Mouse (Mus musculus): ENCODE data around the gene Shox2. TPM values are rescaled to one million over a fixed set of nuclear protein-coding genes. Genes with fewer than 3 reads are reported as not detected.

The Shox2 gene
- polyA plus RNA-seq (2015; fragmentation: Nextera tagmentation; extraction: Ambion mirVana) = 3.9 and 6.9 TPM in 2 replicates

DNA sequence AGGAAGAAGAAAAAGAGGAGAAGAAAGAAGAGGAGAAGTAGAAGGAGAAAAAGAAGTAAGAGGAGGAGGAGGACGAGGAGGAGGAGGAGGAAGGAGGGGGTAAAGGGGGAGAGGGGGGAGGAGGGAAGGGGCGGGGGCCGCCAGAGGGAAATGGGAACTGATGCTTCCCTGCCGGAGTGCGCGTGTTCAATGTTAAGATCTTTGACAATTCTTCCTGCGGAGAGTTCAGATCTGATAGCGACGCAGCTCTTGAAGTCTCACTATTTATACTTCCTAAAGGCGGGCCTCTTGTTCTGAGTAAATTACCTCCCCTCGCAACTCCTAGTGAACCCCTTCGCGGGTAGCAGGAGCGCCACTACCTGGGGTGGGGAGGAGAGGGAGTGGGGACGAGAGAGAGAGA, at the start of gene Shox2:
Shox2 (minus strand) TSS at position 66 of the 400 bp plus-strand sequence.
- Histone ChIP-seq H3K9ac (peak within 1 kb of the TSS; percentile 21; the same call in 1 of the 2 replicates), H3K4me2 (peak within 1 kb of the TSS; percentile 96), H3K4me1 (replicated peaks) (peaks cover 40% of the 10 kb centered on the region), H3K4me3 (peak within 1 kb of the TSS; percentile 62), H3K36me3 (no peaks in the 10 kb centered on the region), H3K27me3 (peaks cover 66% of the 10 kb centered on the region), H3K9me3 (replicated peaks) (no peaks in the 10 kb centered on the region), H3K27ac (0 out of 2 replicates have a peak within 1 kb of the TSS, but pooled peaks have one; percentile 19)
- no peak for ATAC-seq (replicated peaks; ENCODE audit: insufficient number of reproducible peaks, insufficient read depth, low FRiP score, low read depth)
- under 1% methylated on average over 14 of the region's 15 CpGs for WGBS

GRCm38 (mm10) chr3:66996820-66997219, 15.2 kb upstream of the Shox2 start:
- no peaks in the 10 kb centered on the region for H3K9me3 ChIP-seq (replicated peaks)
- no peak overlapping the region for H3K4me3 ChIP-seq
- H3K27ac ChIP-seq = no peak overlapping the region
- H3K36me3 ChIP-seq = peaks cover 14% of the 10 kb centered on the region
- no peaks in the 10 kb centered on the region for H3K4me1 ChIP-seq (replicated peaks)
- WGBS = 88% methylated on average over 1 of the region's 1 CpGs
- H3K27me3 ChIP-seq = no peaks in the 10 kb centered on the region
- no peak overlapping the region for H3K4me2 ChIP-seq
- no peak overlapping the region for H3K9ac ChIP-seq
- no peak for ATAC-seq (replicated peaks; ENCODE audit: insufficient number of reproducible peaks, insufficient read depth, low FRiP score, low read depth)

GRCm38 (mm10) chr3:66986287-66986560, 4.7 kb upstream of the Shox2 start:
- peak overlapping the region; percentile 88 for H3K9ac ChIP-seq
- peaks cover 23% of the 10 kb centered on the region for H3K27me3 ChIP-seq
- peak overlapping the region; percentile 97 for H3K4me3 ChIP-seq
- WGBS = 0% methylated on average over 1 of the region's 1 CpGs
- peaks cover 26% of the 10 kb centered on the region for H3K4me1 ChIP-seq (replicated peaks)
- H3K9me3 ChIP-seq (replicated peaks) = no peaks in the 10 kb centered on the region
- peak overlapping the region; percentile 76 for H3K4me2 ChIP-seq
- no peaks in the 10 kb centered on the region for H3K36me3 ChIP-seq
- no peak for ATAC-seq (replicated peaks; ENCODE audit: insufficient number of reproducible peaks, insufficient read depth, low FRiP score, low read depth)
- no peak overlapping the region for H3K27ac ChIP-seq

DNA sequence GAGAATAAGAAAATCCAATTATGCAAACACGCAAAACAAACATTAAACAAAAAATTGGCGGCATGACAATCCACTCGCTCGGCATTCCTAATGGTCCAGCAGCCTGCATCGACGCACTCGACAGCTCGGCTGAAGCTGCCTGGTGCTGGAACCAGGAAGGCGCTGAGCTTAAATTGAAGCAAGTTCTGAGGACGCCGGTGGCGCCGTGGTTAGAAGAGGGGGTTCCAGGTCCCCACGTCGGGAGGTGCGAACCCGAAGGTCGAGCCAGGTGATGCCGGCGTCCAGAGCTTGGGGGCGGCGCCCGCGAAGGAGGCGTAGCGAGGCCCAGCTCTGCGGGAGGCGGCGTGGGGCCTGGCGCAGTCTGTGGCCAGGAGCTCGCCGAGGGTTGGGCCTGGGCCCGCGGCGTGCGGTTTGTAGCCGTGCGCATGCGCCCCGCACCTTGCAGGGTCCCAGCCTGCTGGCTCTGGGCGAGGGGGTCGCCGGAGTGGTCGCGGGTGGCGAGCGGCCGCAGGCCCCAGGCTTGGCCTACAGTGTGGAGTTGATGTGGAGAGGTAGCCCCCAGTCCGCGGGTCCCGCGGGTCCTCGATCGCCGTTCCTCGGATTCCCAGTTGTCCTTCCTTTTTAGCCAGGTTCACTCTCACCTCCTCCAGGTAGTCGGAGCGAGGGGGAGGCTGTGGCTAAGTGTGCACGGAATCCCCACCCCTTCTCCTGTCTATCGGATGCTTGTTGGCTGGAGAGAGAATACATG, 4.1 kb upstream of the Shox2 start:
- Histone ChIP-seq H3K4me3 (peak overlapping the region; percentile 97), H3K4me1 (replicated peaks) (peaks cover 31% of the 10 kb centered on the region), H3K36me3 (no peaks in the 10 kb centered on the region), H3K27ac (no peak overlapping the region), H3K4me2 (peak overlapping the region; percentile 76), H3K9me3 (replicated peaks) (no peaks in the 10 kb centered on the region), H3K9ac (peak overlapping the region; percentile 88), H3K27me3 (peaks cover 28% of the 10 kb centered on the region)
- under 1% methylated on average over 60 of the region's 60 CpGs for WGBS
- peak; percentile 84 for ATAC-seq (replicated peaks; ENCODE audit: insufficient number of reproducible peaks, insufficient read depth, low FRiP score, low read depth)

- Histone ChIP-seq H3K4me3 (no peak overlapping the region), H3K27me3 (peaks cover 49% of the 10 kb centered on the region), H3K36me3 (no peaks in the 10 kb centered on the region), H3K27ac (no peak overlapping the region), H3K9me3 (replicated peaks) (no peaks in the 10 kb centered on the region), H3K9ac (no peak overlapping the region), H3K4me1 (replicated peaks) (peaks cover 39% of the 10 kb centered on the region), H3K4me2 (no peak overlapping the region)
- 23% methylated on average over 3 of the region's 3 CpGs for WGBS
- ATAC-seq (replicated peaks; ENCODE audit: insufficient number of reproducible peaks, insufficient read depth, low FRiP score, low read depth) = no peak
Measured at GRCm38 (mm10) chr3:66983481-66983880, 1.9 kb upstream of the Shox2 start.

DNA sequence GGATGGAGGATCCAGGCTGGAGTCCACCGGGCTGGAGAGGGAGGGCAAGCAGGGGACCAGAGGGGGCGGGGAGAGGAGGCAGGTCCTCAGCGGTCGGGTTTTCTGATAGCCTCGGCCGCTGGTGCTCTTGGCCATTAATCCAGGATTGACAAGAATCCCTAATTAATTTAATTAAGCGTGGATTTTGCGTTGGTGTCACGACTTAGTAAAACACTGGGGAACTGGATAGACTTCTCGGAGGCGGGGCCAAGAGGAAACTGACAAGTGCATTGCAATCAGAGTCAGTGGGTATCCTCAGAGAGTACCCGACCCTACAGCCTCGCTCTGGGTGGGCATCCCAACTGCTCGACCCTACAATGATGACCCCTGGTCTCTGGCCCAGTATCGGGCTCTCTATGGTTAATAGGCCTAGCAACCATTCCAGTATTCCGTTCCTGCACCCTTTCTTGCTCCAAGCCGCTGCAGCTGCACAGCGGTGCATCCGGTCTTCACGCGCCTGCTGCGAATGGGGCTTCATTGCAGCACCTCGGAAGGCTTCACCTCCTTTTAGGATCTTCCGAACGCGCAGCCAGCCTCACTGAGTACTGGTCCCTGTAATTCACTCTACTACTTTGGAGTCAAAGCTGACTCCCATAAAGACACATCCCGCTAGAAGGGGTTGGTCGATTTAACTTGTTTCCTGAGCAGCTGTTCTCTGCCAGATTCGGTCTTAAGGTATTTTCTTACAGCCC, 775 bp upstream of the Shox2 start:
- Histone ChIP-seq H3K27ac (no peak overlapping the region), H3K36me3 (no peaks in the 10 kb centered on the region), H3K27me3 (peaks cover 60% of the 10 kb centered on the region), H3K4me1 (replicated peaks) (peaks cover 40% of the 10 kb centered on the region), H3K4me2 (peak overlapping the region; percentile 96), H3K9ac (no peak overlapping the region), H3K9me3 (replicated peaks) (no peaks in the 10 kb centered on the region), H3K4me3 (peak overlapping the region; percentile 62)
- no peak for ATAC-seq (replicated peaks; ENCODE audit: insufficient number of reproducible peaks, insufficient read depth, low FRiP score, low read depth)
- WGBS = 1% methylated on average over 29 of the region's 29 CpGs

DNA sequence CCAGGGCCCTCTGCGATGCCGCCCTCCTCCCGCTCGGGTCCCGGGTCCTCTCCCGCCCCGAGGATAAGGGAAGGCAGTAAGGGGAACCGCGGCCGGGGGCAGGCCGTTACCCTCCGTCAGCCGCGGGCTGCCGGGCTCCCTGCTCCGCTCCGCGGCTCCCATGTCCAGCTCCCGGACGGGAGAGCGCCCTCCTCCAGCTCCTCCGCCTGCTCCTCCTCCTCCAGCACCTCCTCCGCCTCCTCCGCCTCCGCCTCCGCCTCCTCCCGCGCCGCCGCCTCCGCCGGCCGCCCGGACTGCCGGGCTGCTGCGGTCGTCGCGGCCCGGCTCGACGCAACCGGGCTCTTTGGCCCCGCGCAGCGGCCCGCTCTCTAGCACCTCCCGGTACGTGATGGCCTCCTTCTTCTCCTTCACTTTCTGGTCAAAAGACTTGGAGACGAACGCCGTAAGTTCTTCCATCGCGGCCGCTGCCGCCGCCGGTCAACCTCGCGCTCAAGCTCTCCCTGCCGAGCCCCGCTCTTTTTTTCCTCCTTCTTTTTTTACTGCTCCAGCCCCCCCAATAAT, 390 bp downstream of the Shox2 start, which contains the start of gene Rsrc1:
Rsrc1 (plus strand) TSS at position 290 of the 561 bp plus-strand sequence.
- peaks cover 70% of the 10 kb centered on the region for H3K27me3 ChIP-seq
- 0 out of 2 replicates have a peak within 1 kb of the TSS, but pooled peaks have one; percentile 19 for H3K27ac ChIP-seq
- WGBS = under 1% methylated on average over 60 of the region's 62 CpGs
- ATAC-seq (replicated peaks; ENCODE audit: insufficient number of reproducible peaks, insufficient read depth, low FRiP score, low read depth) = peak; percentile 44
- peak within 1 kb of the TSS; percentile 62 for H3K4me3 ChIP-seq
- peak within 1 kb of the TSS; percentile 96 for H3K4me2 ChIP-seq
- H3K4me1 ChIP-seq (replicated peaks) = peaks cover 34% of the 10 kb centered on the region
- H3K9me3 ChIP-seq (replicated peaks) = no peaks in the 10 kb centered on the region
- H3K36me3 ChIP-seq = no peaks in the 10 kb centered on the region
- peak within 1 kb of the TSS; percentile 21; the same call in 1 of the 2 replicates for H3K9ac ChIP-seq

DNA sequence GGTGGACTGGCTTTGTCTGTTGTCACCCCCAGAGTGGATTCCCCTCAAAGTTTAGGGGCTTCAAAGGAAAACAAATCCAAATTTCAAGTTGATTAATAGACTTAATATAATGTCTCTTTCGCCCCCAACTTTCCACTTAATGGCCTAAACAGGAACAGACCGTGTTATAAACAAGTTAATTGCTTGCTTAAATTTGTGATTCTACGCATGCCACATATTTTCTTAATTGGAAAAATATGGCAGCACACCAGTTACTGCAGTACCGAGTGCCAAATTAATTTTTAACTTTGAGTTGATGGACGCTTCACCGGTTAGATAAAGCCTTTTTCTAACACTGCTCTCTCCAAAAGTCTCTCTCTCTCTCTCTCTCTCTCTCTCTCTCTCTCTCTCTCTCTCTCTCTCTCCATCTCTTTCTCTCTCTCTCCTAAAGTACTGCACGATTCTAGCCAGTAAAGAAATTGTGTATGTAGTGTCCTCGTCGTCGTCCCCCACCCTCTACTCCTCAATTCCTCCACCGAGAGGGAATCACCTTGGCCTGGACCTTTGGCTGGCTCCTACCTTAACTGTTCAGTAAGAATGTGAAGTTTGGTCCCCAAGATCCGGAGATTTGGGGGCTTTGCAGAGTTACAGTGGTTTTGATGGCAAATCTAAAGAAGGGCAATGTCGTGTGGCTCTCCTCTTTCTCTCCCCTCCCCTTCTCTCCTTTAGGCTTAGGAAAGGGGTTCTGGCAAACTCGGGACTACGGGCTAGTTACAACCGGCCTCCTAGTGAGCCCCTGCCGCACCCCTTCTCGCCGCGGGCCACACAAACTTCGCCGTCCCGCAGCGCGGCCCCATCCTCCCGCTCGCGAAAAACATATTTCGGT, 1.2 kb downstream of the Shox2 start:
- Histone ChIP-seq H3K4me2 (peak overlapping the region; percentile 96), H3K36me3 (no peaks in the 10 kb centered on the region), H3K4me3 (peak overlapping the region; percentile 62), H3K4me1 (replicated peaks) (peaks cover 32% of the 10 kb centered on the region), H3K27ac (no peak overlapping the region), H3K9ac (peak overlapping the region; percentile 21; the same call in 1 of the 2 replicates), H3K27me3 (peaks cover 74% of the 10 kb centered on the region), H3K9me3 (replicated peaks) (no peaks in the 10 kb centered on the region)
- 4% methylated on average over 29 of the region's 29 CpGs for WGBS
- no peak for ATAC-seq (replicated peaks; ENCODE audit: insufficient number of reproducible peaks, insufficient read depth, low FRiP score, low read depth)

GRCm38 (mm10) chr3:66979491-66979890, 2.1 kb downstream of the Shox2 start:
- H3K9me3 ChIP-seq (replicated peaks) = no peaks in the 10 kb centered on the region
- 6% methylated on average over 9 of the region's 9 CpGs for WGBS
- H3K9ac ChIP-seq = no peak overlapping the region
- ATAC-seq (replicated peaks; ENCODE audit: insufficient number of reproducible peaks, insufficient read depth, low FRiP score, low read depth) = no peak
- H3K4me1 ChIP-seq (replicated peaks) = peaks cover 30% of the 10 kb centered on the region
- peak overlapping the region; percentile 35; the same call in 1 of the 2 replicates for H3K4me3 ChIP-seq
- peaks cover 82% of the 10 kb centered on the region for H3K27me3 ChIP-seq
- no peaks in the 10 kb centered on the region for H3K36me3 ChIP-seq
- no peak overlapping the region for H3K4me2 ChIP-seq
- H3K27ac ChIP-seq = no peak overlapping the region

DNA sequence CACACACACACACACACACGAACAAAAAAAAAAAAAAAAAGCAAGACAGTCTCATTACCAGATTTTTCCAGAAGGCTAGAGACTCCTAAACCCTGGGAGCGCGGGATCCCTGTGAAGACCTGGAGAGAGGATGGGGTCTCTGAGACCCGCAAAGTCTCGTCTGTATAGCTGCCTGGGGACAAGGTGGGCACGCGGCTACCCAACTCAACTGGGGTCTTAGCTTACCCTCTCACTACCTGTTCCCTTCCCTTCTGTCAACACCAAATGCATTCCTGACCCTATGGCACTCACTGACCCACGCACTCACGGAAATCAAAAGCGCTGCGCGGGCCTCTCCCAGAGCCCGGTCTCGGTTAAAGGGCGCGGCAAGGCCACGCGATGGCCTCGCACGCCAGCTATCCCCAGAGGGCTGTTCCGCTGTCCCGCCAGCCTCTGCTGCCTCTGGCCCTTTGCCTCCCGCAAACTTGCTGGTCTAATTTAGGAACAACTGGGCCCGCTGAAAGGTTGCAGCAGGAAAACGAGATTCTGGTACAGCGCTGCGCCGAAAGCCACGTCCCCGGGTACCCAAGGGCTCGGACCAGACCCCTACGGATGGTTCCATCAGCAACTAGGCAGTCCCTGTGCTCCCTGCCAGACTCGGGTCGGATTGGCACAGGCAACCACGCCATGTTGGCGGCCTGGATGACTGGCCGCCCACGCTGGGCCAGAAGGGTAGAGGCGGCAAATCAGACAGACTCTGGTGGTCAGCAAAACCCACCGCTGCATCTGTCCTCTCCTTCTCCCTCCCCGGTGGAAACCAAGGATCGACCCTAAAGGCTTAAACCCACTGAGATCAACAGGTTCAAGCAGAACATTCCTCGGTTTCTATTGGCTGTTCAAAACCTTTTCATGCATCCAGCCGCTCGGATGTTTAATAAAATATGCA, 2.9 kb downstream of the Shox2 start:
- Histone ChIP-seq H3K9me3 (replicated peaks) (no peaks in the 10 kb centered on the region), H3K9ac (peak overlapping the region; percentile 4; the same call in 1 of the 2 replicates), H3K4me3 (peak overlapping the region; percentile 35), H3K4me1 (replicated peaks) (peaks cover 30% of the 10 kb centered on the region), H3K36me3 (no peaks in the 10 kb centered on the region), H3K4me2 (peak overlapping the region; percentile 51), H3K27ac (no peak overlapping the region), H3K27me3 (peaks cover 83% of the 10 kb centered on the region)
- 2% methylated on average over 45 of the region's 45 CpGs for WGBS
- ATAC-seq (replicated peaks; ENCODE audit: insufficient number of reproducible peaks, insufficient read depth, low FRiP score, low read depth) = no peak
